Mouse (Mus musculus) myocyte (in vitro differentiated cells): ENCODE measurements around the gene Mrc1. TPM values are rescaled to one million over a fixed set of nuclear protein-coding genes. Genes with fewer than 3 reads are reported as not detected.
"Not testable (repeated sequence)": the region's sequence is repeated elsewhere in the genome, so short reads cannot be mapped to it uniquely, and the experiment has no call there.

ENCODE experiments used
- H3K27me3 ChIP-seq: one replicate; pipeline ENCODE4 v1.6.1; 2011; ENCODE audit not compliant: control insufficient read depth, insufficient read depth, insufficient read length
- H3K36me3 ChIP-seq: one replicate; pipeline ENCODE4 v1.6.1; 2011; ENCODE audit not compliant: control insufficient read depth, insufficient read depth
- H3K4me2 ChIP-seq: one replicate; pipeline ENCODE4 v1.6.1; 2011; ENCODE audit warnings: low read depth, control low read depth
- H3K4me3 ChIP-seq: one replicate; pipeline ENCODE4 v1.5.1; 2011; ENCODE audit warnings: mild to moderate bottlenecking, control low read depth, moderate library complexity
- H3K79me2 ChIP-seq: one replicate; pipeline ENCODE4 v1.6.1; 2011; ENCODE audit not compliant: control insufficient read depth, insufficient read depth
- H3ac ChIP-seq: one replicate; pipeline ENCODE4 v1.6.1; 2011; ENCODE audit not compliant: control insufficient read depth, insufficient read length
- CEBPB ChIP-seq: IDR thresholded peaks from 2 replicates; pipeline ENCODE4 v1.6.1; 2011; ENCODE audit warnings: mild to moderate bottlenecking, moderate library complexity; ENCODE audit not compliant: poor library complexity, insufficient read depth, severe bottlenecking
- E2F4 ChIP-seq: IDR thresholded peaks from one replicate; pipeline ENCODE4 v1.6.1; 2011; ENCODE audit warnings: mild to moderate bottlenecking, control low read depth, moderate library complexity; ENCODE audit not compliant: insufficient read depth
- MAX ChIP-seq: IDR thresholded peaks from one replicate; pipeline ENCODE4 v1.6.1; 2011; ENCODE audit warnings: low read depth, mild to moderate bottlenecking, control low read depth
- MYOD1 ChIP-seq, 3 experiments: IDR thresholded peaks; one replicate each; pipeline ENCODE4 v1.6.1; 2011; ENCODE audit warnings: control low read depth in 2 of 3, low read depth in 2 of 3, mild to moderate bottlenecking in 2 of 3, moderate library complexity in 1 of 3; ENCODE audit not compliant: insufficient read length in 2 of 3, control insufficient read depth in 1 of 3
- MYOG ChIP-seq, 3 experiments: IDR thresholded peaks; one replicate each; pipeline ENCODE4 v1.6.1; 2011; ENCODE audit warnings: control low read depth in 2 of 3, low read depth in 2 of 3, mild to moderate bottlenecking in 2 of 3; ENCODE audit not compliant: insufficient read length in 2 of 3, control insufficient read depth in 1 of 3, insufficient read depth in 1 of 3
- POLR2A ChIP-seq: IDR thresholded peaks from one replicate; pipeline ENCODE4 v1.6.1; 2011; ENCODE audit warnings: low read depth, mild to moderate bottlenecking, control low read depth, moderate library complexity; ENCODE audit not compliant: insufficient read length
- POLR2AphosphoS2 ChIP-seq: IDR thresholded peaks from one replicate; pipeline ENCODE4 v1.6.1; 2011; ENCODE audit warnings: low read depth, control low read depth; ENCODE audit not compliant: insufficient read length
- REST ChIP-seq: IDR thresholded peaks from one replicate; pipeline ENCODE4 v1.6.1; 2011; ENCODE audit warnings: mild to moderate bottlenecking, control low read depth, moderate library complexity; ENCODE audit not compliant: insufficient read depth, insufficient read length
- SRF ChIP-seq: IDR thresholded peaks from one replicate; pipeline ENCODE4 v1.6.1; 2011; ENCODE audit warnings: low read depth; ENCODE audit not compliant: control insufficient read depth, insufficient read length
- TCF12 ChIP-seq: IDR thresholded peaks from one replicate; pipeline ENCODE4 v1.6.1; 2011; ENCODE audit warnings: mild to moderate bottlenecking, control low read depth; ENCODE audit not compliant: poor library complexity, insufficient read depth, severe bottlenecking
- TCF3 ChIP-seq: IDR thresholded peaks from one replicate; pipeline ENCODE4 v1.6.1; 2011; ENCODE audit warnings: low read depth, control low read depth; ENCODE audit not compliant: insufficient read length
- USF1 ChIP-seq: IDR thresholded peaks from one replicate; pipeline ENCODE4 v1.6.1; 2011; ENCODE audit warnings: low read depth, mild to moderate bottlenecking, control low read depth, moderate library complexity
- polyA plus RNA-seq: library from polyadenylated mRNA; unstranded; fragments of >200 nt; fragmentation: generic; extraction: Trizol; gene quantifications from one replicate; pipeline ENCODE4 v1.2.1, GENCODE M21; 2012; ENCODE audit warnings: missing spikeins

The Mrc1 gene
- polyA plus RNA-seq, 1 experiment, result 0.04 TPM

DNA sequence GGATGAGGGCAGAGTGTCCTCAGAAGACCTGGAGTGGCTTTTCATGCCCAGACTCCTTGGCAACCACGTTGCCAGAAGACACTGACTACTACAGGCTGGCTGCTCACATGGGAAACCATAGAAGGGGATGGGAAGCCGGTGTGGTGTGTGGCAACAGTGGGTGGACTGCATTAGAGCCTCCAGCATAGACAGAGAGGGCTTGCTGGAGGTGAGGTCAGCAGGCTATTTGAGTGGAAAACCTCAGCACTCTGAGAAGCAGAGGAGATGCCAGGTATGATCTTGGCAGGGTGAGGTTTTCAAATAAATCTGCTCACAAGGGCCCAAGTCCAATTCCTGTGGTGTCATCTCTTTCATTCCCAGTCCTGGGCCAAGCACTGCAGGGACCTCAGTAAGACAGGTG lies 29.6 kb upstream of the Mrc1 start:
- no peak for TF ChIP-seq MAX
- no peak for TF ChIP-seq USF1
- TF ChIP-seq MYOD1 (IDR thresholded peaks at IDR 0.05; ENCODE audit: control insufficient read depth in 1 of 3, insufficient read length in 2 of 3, low read depth in 2 of 3), result no peak
- TF ChIP-seq TCF3, result no peak
- TF ChIP-seq E2F4, result no peak
- TF ChIP-seq MYOG (IDR thresholded peaks at IDR 0.05; ENCODE audit: control insufficient read depth in 1 of 3, insufficient read depth in 1 of 3, insufficient read length in 2 of 3, low read depth in 2 of 3), result no peak
- TF ChIP-seq TCF12, result no peak
- TF ChIP-seq REST, result no peak
- no peak for TF ChIP-seq CEBPB
- TF ChIP-seq POLR2A, result no peak
- TF ChIP-seq SRF, result no peak
- no peak for TF ChIP-seq POLR2AphosphoS2
- H3K27me3 ChIP-seq, result no peaks in the 10 kb centered on the region
- no peak overlapping the region for H3K4me2 ChIP-seq
- H3ac ChIP-seq, result no peak overlapping the region
- no peaks in the 10 kb centered on the region for H3K79me2 ChIP-seq
- no peak overlapping the region for H3K4me3 ChIP-seq
- H3K36me3 ChIP-seq, result no peaks in the 10 kb centered on the region

DNA sequence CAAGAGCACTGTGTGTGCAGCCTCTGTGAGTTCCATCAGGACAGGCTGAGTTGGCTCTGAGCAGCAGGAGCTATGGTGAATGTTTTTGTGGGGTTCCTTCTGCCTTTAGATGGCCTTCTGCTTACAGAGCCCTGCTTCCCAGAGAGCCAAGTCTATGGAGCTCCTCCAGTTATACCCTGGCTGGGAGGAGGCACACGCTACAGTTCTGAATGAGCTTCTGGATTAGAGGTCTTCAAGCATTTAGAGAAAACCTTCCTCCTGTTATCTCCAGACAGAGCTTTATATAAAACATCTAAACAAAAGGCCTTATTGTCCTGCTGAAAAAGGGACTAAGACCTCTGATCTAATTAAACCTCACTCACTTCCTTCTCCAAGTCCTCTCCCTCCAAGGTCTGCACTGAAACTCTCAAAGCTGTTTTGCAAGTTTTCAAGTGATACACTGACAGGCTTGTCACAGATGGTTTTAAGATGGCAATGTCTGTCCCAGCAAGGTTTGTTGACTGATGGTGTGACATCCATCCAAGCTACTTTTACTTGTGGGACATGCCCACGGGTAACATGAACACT lies 28.2 kb upstream of the Mrc1 start:
- H3K4me2 ChIP-seq, H3K4me3 ChIP-seq, H3ac ChIP-seq, H3K36me3 ChIP-seq, H3K27me3 ChIP-seq, H3K79me2 ChIP-seq: not testable (repeated sequence)

DNA sequence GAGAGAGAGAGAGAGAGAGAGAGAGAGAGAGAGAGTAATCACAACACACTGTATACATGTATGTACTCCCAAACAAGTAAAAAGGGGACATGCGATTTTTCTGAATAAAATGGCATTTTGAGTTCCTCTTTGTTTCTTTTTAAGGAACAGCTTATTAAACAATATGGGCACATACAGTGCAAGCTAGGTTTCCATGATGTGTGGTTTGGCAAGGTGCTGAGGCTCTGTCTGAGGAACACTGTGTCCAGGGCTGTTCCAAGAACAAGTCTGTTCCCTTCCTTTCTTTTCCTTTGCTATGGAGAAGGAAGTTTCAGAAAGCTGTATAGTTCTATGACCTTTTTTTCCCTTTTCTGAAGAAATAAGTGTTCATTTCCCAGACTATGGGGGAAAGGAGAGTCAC lies 24.9 kb upstream of the Mrc1 start:
- Histone ChIP-seq H3K36me3 (no peaks in the 10 kb centered on the region), H3K27me3 (no peaks in the 10 kb centered on the region), H3ac (no peak overlapping the region), H3K4me3 (no peak overlapping the region), H3K79me2 (no peaks in the 10 kb centered on the region), H3K4me2 (no peak overlapping the region)
- TF ChIP-seq REST (no peak), TCF12 (no peak), POLR2A (no peak), E2F4 (no peak), CEBPB (no peak), TCF3 (no peak), USF1 (no peak), SRF (no peak), POLR2AphosphoS2 (no peak)

DNA sequence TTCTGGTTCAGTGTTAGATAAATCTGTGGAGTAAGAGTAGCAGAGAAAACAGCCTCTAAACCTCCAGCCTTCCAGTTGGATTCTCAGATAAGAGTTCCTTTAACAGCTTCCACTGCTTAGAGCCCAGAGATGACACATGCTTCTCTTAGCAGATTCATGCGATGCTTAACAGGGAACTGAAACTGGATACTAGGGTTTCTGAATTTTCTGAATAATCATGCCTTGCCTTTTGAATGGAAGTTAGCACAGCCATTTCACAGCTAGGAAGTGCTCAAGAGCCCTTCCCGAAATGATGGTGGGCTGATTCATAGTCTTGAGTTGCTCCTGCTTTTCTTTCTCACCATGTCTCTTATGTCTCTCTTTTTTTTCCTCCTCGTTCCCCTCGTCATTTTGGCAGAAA lies 22.4 kb upstream of the Mrc1 start:
- no peaks in the 10 kb centered on the region for H3K36me3 ChIP-seq
- no peak overlapping the region for H3K4me2 ChIP-seq
- H3K27me3 ChIP-seq, result no peaks in the 10 kb centered on the region
- no peak for TF ChIP-seq SRF
- TF ChIP-seq TCF3, result no peak
- TF ChIP-seq MYOG (IDR thresholded peaks at IDR 0.05; ENCODE audit: control insufficient read depth in 1 of 3, insufficient read depth in 1 of 3, insufficient read length in 2 of 3, low read depth in 2 of 3), result no peak
- no peak for TF ChIP-seq MAX
- no peak for TF ChIP-seq E2F4
- TF ChIP-seq CEBPB, result no peak
- no peak for TF ChIP-seq REST
- TF ChIP-seq USF1, result no peak
- no peak for TF ChIP-seq POLR2A
- H3K4me3 ChIP-seq, result no peak overlapping the region
- no peaks in the 10 kb centered on the region for H3K79me2 ChIP-seq
- H3ac ChIP-seq, result no peak overlapping the region

DNA sequence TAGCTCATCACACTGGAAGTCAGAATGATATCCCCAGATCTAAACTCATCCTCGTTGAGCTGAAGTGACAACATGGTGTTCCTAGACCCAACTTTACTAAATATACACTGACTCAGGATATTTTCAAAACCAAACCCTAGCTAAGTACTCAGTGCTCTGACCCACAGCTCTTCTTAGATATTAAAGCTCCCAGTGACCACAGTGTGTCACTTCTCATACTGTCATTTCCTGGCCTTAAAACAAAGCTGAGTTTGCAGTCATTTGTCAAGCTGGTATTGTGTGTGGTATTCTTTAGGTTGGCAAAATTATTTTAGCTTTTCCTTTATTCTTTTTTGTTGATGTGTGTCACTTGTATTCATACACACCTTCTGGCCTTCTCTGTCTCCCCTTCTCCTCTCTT lies 18.5 kb upstream of the Mrc1 start:
- TF ChIP-seq POLR2AphosphoS2 (no peak), SRF (no peak), MYOD1 (IDR thresholded peaks at IDR 0.05; ENCODE audit: control insufficient read depth in 1 of 3, insufficient read length in 2 of 3, low read depth in 2 of 3) (no peak), E2F4 (no peak), MYOG (IDR thresholded peaks at IDR 0.05; ENCODE audit: control insufficient read depth in 1 of 3, insufficient read depth in 1 of 3, insufficient read length in 2 of 3, low read depth in 2 of 3) (no peak), TCF3 (no peak), MAX (no peak), POLR2A (no peak), CEBPB (no peak), REST (no peak), TCF12 (no peak), USF1 (no peak)
- Histone ChIP-seq H3K4me3 (no peak overlapping the region), H3K79me2 (no peaks in the 10 kb centered on the region), H3K4me2 (no peak overlapping the region), H3K36me3 (no peaks in the 10 kb centered on the region), H3K27me3 (no peaks in the 10 kb centered on the region), H3ac (no peak overlapping the region)
